Mouse (Mus musculus): Measurements from ENCODE around the gene Steap2. TPM values are rescaled to one million over a fixed set of nuclear protein-coding genes. Genes with fewer than 3 reads are reported as not detected.

Gene Steap2
- under 1 TPM; 0.36 to 0.61 TPM for total RNA-seq (2021)
- long read RNA-seq, experiment 1, partial matches to known transcripts: 0 of 1 reads
- long read RNA-seq, experiment 1, other reads (novel, unspliced or antisense): 0 of 1 reads
- long read RNA-seq, experiment 2, partial matches to known transcripts: 0 of 1 reads
- long read RNA-seq, experiment 2, other reads (novel, unspliced or antisense): 0 of 1 reads

DNA sequence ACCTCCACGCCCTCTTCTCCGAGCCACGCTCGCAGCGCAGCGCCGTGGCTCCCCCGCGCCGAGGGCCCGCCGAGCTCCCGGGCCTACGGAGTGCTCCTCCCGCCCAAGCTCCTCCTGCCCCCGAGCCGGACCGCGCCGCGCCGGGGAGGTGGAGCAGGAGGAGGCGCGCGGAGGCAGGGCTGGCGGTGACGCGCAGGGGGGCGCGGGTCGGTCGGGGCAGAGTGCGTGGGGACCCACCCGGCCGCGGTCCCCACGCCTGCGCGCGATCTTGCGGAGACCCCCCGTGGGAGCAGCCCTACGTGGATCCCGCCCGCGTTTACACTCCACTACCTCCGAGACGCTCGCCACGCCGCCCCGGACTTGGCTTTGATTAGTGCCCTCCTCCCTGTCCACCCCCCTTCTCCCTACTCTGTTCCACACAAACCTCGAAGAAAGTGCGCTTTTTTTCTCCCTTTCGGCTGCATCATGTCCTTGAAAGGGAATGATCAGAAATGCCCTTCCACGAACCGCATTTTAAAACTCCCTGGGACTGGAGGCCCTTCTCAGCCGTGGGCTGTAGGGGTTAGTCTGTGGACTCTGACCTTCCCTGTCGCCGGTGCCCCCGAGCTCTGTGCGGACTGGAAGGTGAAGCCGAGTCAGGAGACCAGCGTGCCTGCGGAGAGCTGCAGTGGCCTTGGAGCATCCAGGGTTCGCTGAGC is at the start of gene Steap2:
TSS of gene Steap2 (minus strand) at position 623 of the 698 bp plus-strand sequence.
- TF ChIP-seq CTCF (IDR thresholded peaks at IDR 0.05): no peak
- H3K4me3 ChIP-seq: peak within 1 kb of the TSS; percentile 79
- DNase-seq: peak; percentile 66
- H3K27ac ChIP-seq: peak within 1 kb of the TSS; percentile 64
- intact Hi-C loops (cut with DNase I): no loop called here

DNA sequence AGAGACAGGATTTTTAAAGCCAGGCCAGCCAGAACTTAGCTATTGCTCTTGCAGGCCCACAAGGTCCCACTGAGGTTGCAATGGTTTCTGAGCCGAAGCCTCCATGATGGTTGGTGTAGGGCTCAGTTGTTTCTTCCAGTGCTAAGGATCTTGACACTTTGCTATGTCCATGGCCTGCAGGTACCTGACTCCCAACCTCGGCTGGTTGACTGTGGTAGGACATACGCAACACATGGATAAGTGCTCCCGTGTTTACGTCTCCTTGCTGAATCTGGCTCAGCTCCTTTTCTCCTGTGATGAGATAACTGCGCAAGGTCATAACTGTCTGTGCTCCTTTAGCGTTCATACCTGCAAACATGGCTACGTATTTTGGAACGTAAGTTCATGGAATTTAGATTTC is 40.1 kb upstream of the Steap2 start:
- intact Hi-C loops (cut with DNase I): no loop called here
- no peak overlapping the region for H3K27ac ChIP-seq
- no peak overlapping the region for H3K4me3 ChIP-seq
- DNase-seq: no peak
- TF ChIP-seq CTCF (IDR thresholded peaks at IDR 0.05): no peak

DNA sequence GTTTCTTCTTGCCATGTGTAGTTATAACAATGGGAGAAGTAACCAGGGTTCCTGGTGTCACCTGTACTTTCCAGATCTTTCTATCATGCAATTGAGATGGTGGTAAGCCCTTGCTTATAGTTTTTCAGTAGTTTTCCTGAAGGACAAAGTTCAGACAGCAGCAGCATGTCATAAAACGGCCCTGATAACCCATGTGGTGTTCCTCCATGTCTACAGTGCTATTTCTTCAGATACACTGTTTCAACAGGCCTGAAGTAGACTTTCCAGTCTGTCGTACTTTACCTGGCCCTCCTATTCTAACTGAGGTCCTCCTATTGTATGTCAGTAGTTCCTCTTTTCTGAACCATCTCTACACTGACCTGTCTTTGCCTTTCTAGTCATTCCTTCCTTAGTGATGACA is 38.5 kb upstream of the Steap2 start:
- no peak for DNase-seq
- TF ChIP-seq CTCF (IDR thresholded peaks at IDR 0.05): no peak
- H3K4me3 ChIP-seq: no peak overlapping the region
- intact Hi-C loops (cut with DNase I): no loop called here
- H3K27ac ChIP-seq: no peak overlapping the region

DNA sequence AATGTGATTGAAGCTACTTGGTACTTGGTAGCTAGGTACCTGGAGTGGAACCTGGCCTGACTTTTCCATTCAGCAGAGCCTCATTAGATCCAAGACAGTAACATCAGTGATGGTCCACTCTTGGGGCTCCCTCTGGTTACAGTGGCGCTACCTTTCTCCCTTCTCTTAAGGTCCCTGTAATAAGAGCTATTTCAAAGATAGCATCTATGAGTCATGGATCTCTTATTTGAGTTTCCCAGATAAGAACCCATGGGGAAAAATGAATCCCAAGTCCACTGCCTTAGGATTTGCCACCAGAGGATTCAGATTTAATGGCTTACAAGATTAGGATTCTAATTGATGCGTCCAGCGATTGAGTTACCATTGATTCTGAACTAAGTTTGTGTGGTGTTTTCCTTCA is 37.8 kb upstream of the Steap2 start:
- intact Hi-C loops (cut with DNase I): no loop called here
- Histone ChIP-seq H3K27ac (no peak overlapping the region), H3K4me3 (no peak overlapping the region)
- DNase-seq: no peak
- no peak for TF ChIP-seq CTCF (IDR thresholded peaks at IDR 0.05)

- Histone ChIP-seq H3K4me3 (no peak overlapping the region), H3K27ac (no peak overlapping the region)
- intact Hi-C loops (cut with DNase I): no loop called here
- TF ChIP-seq CTCF (IDR thresholded peaks at IDR 0.05): no peak
- no peak for DNase-seq
These were observed 35.5 kb upstream of the Steap2 start for GRCm38 (mm10) chr5:5729904-5730303.

GRCm38 (mm10) chr5:5722217-5722616 is 27.8 kb upstream of the Steap2 start:
- intact Hi-C loops (cut with DNase I): no loop called here
- H3K4me3 ChIP-seq: no peak overlapping the region
- H3K27ac ChIP-seq: no peak overlapping the region
- TF ChIP-seq CTCF (IDR thresholded peaks at IDR 0.05): no peak
- no peak for DNase-seq

DNA sequence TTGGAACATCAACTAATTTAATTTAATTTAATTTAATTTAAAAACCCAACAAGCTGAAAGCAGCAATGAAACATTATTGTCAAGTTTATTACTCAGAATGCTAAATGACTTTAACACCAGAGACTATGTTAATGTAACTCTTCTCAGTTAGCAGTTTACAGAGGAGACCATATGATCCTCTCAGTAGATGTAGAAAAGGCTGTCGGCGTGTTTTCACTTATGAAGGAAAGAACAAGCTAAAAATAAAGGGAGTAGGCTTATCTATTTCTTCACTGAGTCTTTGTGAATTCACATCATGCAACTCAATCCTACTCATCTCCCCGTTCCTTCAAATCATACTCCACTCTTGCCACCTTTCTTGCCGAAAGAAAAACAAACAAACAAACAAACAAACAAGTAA is 16.7 kb upstream of the Steap2 start:
- intact Hi-C loops (cut with DNase I): no loop called here
- Histone ChIP-seq H3K27ac (no peak overlapping the region), H3K4me3 (no peak overlapping the region)
- no peak for TF ChIP-seq CTCF (IDR thresholded peaks at IDR 0.05)
- DNase-seq: no peak

- DNase-seq: no peak
- TF ChIP-seq CTCF (IDR thresholded peaks at IDR 0.05): no peak
These were observed 13.2 kb upstream of the Steap2 start for GRCm38 (mm10) chr5:5707341-5708278.

DNA sequence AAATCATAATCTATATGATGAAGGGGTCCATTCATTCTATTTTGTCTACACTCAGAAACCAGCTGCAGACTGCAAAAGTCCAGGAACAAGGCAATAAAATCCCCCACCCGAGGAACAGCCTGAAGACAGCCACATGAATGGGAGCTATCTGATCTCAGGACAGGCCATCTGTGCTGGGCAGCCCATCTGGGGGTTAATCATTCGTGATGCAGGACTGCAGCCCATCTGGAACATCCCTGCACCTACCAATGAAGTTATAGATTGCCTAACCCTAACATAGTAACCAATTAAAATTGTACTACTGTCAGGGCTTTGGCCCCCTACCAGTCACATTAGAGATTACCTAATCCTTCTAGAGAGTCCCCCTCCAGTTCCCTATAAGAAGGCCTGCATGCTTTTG is 10.6 kb upstream of the Steap2 start:
- no peak for TF ChIP-seq CTCF (IDR thresholded peaks at IDR 0.05)
- intact Hi-C loops (cut with DNase I): no loop called here
- DNase-seq: no peak
- Histone ChIP-seq H3K4me3 (no peak overlapping the region), H3K27ac (no peak overlapping the region)

More at GRCm38 (mm10) chr5:5707341-5708278, 13.2 kb upstream of the Steap2 start:
- intact Hi-C loops (cut with DNase I): no loop called here
- Histone ChIP-seq H3K4me3 (peak overlapping the region; percentile 63), H3K27ac (no peak overlapping the region)

- intact Hi-C loops (cut with DNase I): no loop called here
- DNase-seq: no peak
- TF ChIP-seq CTCF (IDR thresholded peaks at IDR 0.05): no peak
- H3K4me3 ChIP-seq: no peak overlapping the region
- no peak overlapping the region for H3K27ac ChIP-seq
These were observed 6.0 kb upstream of the Steap2 start for GRCm38 (mm10) chr5:5700386-5700785.

GRCm38 (mm10) chr5:5698830-5699229 is 4.5 kb upstream of the Steap2 start:
- intact Hi-C loops (cut with DNase I): no loop called here
- Histone ChIP-seq H3K4me3 (no peak overlapping the region), H3K27ac (no peak overlapping the region)
- TF ChIP-seq CTCF (IDR thresholded peaks at IDR 0.05): no peak
- no peak for DNase-seq

DNA sequence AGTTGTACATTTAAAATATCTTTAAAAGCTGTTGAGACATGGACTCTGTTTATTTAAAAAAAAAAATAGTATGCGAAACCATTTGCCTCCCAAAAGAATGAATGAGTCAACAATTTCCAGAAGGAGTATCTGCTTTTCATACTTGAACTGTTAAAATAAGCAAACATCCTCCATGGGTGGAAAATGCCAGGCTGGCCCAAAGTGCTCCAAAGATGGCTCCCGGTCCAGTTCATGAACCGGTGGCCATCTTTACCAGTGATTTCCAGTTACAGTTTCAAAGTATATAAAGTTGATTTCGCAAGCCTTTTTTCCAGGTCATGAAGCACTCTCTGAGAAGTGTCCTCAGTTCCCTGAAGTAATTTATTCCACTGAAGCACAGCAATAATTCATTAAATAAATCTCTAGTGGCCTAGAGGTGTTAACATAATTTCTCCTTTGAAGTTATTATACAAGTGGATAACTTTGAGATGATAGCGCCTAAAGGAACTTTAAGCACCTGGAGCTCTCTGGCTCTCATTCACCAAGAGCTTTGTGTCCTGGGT is 1.1 kb upstream of the Steap2 start:
- Histone ChIP-seq H3K27ac (no peak overlapping the region), H3K4me3 (no peak overlapping the region)
- intact Hi-C loops (cut with DNase I): no loop called here
- no peak for DNase-seq
- no peak for TF ChIP-seq CTCF (IDR thresholded peaks at IDR 0.05)

- no peak for TF ChIP-seq CTCF (IDR thresholded peaks at IDR 0.05)
- DNase-seq: no peak
- peak overlapping the region; percentile 64 for H3K27ac ChIP-seq
- H3K4me3 ChIP-seq: peak overlapping the region; percentile 79
- intact Hi-C loops (cut with DNase I): no loop called here
These were observed 830 bp downstream of the Steap2 start for GRCm38 (mm10) chr5:5693541-5693955.

Data from gastrocnemius, adult 2 months (tissue).